Mouse (Mus musculus): Measurements from ENCODE around the gene Hk1. TPM values are rescaled to one million over a fixed set of nuclear protein-coding genes. Genes with fewer than 3 reads are reported as not detected.
A peak's percentile ranks its signal among the peaks of the same experiment; 100 is the strongest.

The Hk1 gene
- polyA plus RNA-seq, 1 experiment from 2014 or later, result 19.9 TPM

DNA sequence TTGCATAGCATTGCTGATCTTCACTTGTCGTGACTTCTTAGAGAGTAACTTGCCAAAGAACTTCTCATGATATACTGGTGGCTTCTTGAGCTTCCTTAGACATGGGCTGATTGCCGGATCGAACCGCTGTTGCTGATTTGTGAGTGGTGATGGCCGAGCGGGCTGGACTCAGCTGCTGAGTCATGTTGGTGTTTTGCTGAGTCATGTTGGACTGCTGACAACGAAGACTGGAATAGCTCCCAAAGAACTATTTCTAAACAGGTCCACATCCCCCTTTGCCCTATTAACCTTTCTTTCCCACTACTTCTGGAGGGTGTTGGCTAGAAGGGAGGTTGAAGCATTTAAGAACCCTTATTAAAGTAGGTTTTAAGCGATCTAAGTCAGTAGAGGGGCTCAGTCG, 135.6 kb downstream of the Hk1 start:
- H3K27me3 ChIP-seq (ENCODE audit: control insufficient read depth, insufficient read depth, low read length), result no peaks in the 10 kb centered on the region
- DNase-seq (ENCODE audit: low spot score), result no peak
- no peak for ATAC-seq (replicated peaks; ENCODE audit: insufficient number of reproducible peaks, low FRiP score, low TSS enrichment, low read depth)
- H3K27ac ChIP-seq (replicated peaks; ENCODE audit: low read depth, low read length), result no peak overlapping the region
- 91% methylated on average over 9 of the region's 9 CpGs for WGBS
- no peaks in the 10 kb centered on the region for H3K4me1 ChIP-seq (ENCODE audit: control insufficient read depth, insufficient read depth, low read length)
- no peak overlapping the region for H3K4me3 ChIP-seq (ENCODE audit: low read depth, low read length)
- H3K9ac ChIP-seq (replicated peaks; ENCODE audit: low read length), result no peak overlapping the region
- no peaks in the 10 kb centered on the region for H3K9me3 ChIP-seq (replicated peaks; ENCODE audit: control insufficient read depth, low read length)
- no peak overlapping the region for H3K4me2 ChIP-seq (ENCODE audit: low read depth, low read length)
- no peaks in the 10 kb centered on the region for H3K36me3 ChIP-seq (replicated peaks; ENCODE audit: control insufficient read depth, insufficient read depth, low read depth, low read length)

DNA sequence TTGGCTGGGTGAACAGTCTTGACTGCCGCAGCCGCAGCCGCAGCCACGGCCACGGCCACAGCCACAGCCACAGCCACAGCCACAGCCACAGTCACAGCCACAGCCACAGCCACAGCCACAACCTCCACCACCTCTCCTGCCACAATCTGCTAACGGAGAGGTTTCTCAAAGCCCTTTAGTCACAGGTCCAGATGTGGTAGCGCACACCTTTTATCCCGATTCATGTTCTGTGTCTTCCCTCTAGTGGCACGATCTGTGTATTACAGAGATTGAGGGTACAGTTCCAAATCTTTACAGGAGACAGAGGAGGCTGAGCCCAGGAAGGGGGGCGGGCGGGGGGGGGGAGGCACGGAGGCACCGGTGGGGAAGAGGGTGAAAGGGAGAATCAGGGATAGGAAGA, 136.8 kb downstream of the Hk1 start:
- peak; percentile 80 for DNase-seq (ENCODE audit: low spot score)
- H3K9ac ChIP-seq (replicated peaks; ENCODE audit: low read length), result no peak overlapping the region

DNA sequence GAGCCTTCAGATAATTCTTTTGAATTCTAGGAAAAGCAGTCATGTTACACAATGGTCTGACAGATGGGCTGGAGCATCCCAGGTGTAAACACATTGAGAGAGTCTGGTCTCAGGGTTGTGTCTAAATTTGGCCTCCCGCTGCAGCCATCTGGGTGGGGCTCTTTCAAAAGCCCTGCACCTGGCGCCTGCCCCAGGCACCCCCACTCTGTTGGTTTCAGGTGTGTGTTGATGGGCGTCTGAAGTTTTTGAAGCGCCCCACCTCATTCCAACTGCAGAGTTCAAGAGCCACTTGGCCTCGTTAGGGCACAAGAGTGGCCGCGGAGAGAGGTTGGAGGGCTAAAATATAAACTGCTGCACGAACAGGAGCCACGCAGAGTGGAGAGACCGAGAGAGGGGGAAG, 137.3 kb downstream of the Hk1 start:
- DNase-seq (ENCODE audit: low spot score) (no peak), ATAC-seq (replicated peaks; ENCODE audit: insufficient number of reproducible peaks, low FRiP score, low TSS enrichment, low read depth) (no peak)
- no peak overlapping the region for H3K4me2 ChIP-seq (ENCODE audit: low read depth, low read length)
- H3K9ac ChIP-seq (replicated peaks; ENCODE audit: low read length), result no peak overlapping the region
- 88% methylated on average over 10 of the region's 10 CpGs for WGBS
- H3K4me3 ChIP-seq (ENCODE audit: low read depth, low read length), result no peak overlapping the region
- H3K4me1 ChIP-seq (ENCODE audit: control insufficient read depth, insufficient read depth, low read length), result no peaks in the 10 kb centered on the region
- H3K9me3 ChIP-seq (replicated peaks; ENCODE audit: control insufficient read depth, low read length), result no peaks in the 10 kb centered on the region
- H3K36me3 ChIP-seq (replicated peaks; ENCODE audit: control insufficient read depth, insufficient read depth, low read depth, low read length), result no peaks in the 10 kb centered on the region
- no peak overlapping the region for H3K27ac ChIP-seq (replicated peaks; ENCODE audit: low read depth, low read length)
- H3K27me3 ChIP-seq (ENCODE audit: control insufficient read depth, insufficient read depth, low read length), result no peaks in the 10 kb centered on the region

More for the DNA sequence above, 136.8 kb downstream of the Hk1 start:
- Histone ChIP-seq H3K4me2 (ENCODE audit: low read depth, low read length) (no peak overlapping the region), H3K36me3 (replicated peaks; ENCODE audit: control insufficient read depth, insufficient read depth, low read depth, low read length) (no peaks in the 10 kb centered on the region), H3K27ac (replicated peaks; ENCODE audit: low read depth, low read length) (no peak overlapping the region), H3K27me3 (ENCODE audit: control insufficient read depth, insufficient read depth, low read length) (no peaks in the 10 kb centered on the region), H3K4me3 (ENCODE audit: low read depth, low read length) (no peak overlapping the region), H3K9me3 (replicated peaks; ENCODE audit: control insufficient read depth, low read length) (no peaks in the 10 kb centered on the region), H3K4me1 (ENCODE audit: control insufficient read depth, insufficient read depth, low read length) (no peaks in the 10 kb centered on the region)
- ATAC-seq (replicated peaks; ENCODE audit: insufficient number of reproducible peaks, low FRiP score, low TSS enrichment, low read depth), result no peak
- WGBS, result 53% methylated on average over 13 of the region's 13 CpGs

DNA sequence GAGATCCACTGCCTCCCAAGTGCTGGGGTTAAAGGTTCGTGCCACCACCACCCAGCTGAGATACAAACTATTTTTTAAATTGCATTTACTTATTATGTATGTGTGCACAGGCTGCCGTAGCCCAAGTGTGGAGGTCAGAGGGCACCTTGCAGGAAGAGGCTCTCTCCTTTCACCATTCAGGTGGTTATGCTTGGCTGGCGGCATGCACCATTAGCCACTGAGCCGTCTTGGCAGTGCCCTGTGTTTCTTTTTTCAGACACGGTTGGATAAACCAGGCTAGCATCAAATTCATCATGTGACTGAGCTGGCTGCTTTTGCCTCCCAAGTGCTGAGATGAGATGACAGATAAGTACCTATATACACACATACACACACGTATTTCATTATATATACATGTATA, 140.4 kb downstream of the Hk1 start:
- WGBS, result 36% methylated on average over 6 of the region's 6 CpGs
- Histone ChIP-seq H3K36me3 (replicated peaks; ENCODE audit: control insufficient read depth, insufficient read depth, low read depth, low read length) (no peaks in the 10 kb centered on the region), H3K9ac (replicated peaks; ENCODE audit: low read length) (no peak overlapping the region), H3K27me3 (ENCODE audit: control insufficient read depth, insufficient read depth, low read length) (no peaks in the 10 kb centered on the region), H3K4me1 (ENCODE audit: control insufficient read depth, insufficient read depth, low read length) (no peaks in the 10 kb centered on the region), H3K4me3 (ENCODE audit: low read depth, low read length) (no peak overlapping the region), H3K4me2 (ENCODE audit: low read depth, low read length) (no peak overlapping the region), H3K27ac (replicated peaks; ENCODE audit: low read depth, low read length) (no peak overlapping the region), H3K9me3 (replicated peaks; ENCODE audit: control insufficient read depth, low read length) (no peaks in the 10 kb centered on the region)
- peak; percentile 14 for DNase-seq (ENCODE audit: low spot score)
- ATAC-seq (replicated peaks; ENCODE audit: insufficient number of reproducible peaks, low FRiP score, low TSS enrichment, low read depth), result no peak

DNA sequence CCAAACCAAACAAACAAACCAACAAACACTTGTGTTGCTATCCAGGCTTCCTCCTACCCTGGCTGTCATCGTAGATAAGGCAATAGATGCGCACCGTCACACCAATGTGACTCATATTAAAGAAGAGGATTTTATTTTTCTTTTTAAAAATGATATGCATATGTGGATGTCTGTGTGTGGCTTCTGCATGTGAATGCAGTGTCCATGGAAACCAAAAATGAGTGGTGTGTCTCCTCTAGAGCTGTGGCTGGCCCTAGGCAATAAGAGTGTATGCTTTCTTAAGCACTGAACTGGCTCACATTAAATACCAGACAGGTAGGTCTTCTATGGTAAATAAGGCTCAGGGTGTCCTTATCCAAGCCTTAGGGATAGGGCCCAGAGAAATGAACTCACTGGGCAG, 141.0 kb downstream of the Hk1 start:
- no peak overlapping the region for H3K4me2 ChIP-seq (ENCODE audit: low read depth, low read length)
- H3K9me3 ChIP-seq (replicated peaks; ENCODE audit: control insufficient read depth, low read length), result no peaks in the 10 kb centered on the region
- 91% methylated on average over 3 of the region's 3 CpGs for WGBS
- ATAC-seq (replicated peaks; ENCODE audit: insufficient number of reproducible peaks, low FRiP score, low TSS enrichment, low read depth) (no peak), DNase-seq (ENCODE audit: low spot score) (no peak)
- H3K9ac ChIP-seq (replicated peaks; ENCODE audit: low read length), result no peak overlapping the region
- no peaks in the 10 kb centered on the region for H3K4me1 ChIP-seq (ENCODE audit: control insufficient read depth, insufficient read depth, low read length)
- no peaks in the 10 kb centered on the region for H3K36me3 ChIP-seq (replicated peaks; ENCODE audit: control insufficient read depth, insufficient read depth, low read depth, low read length)
- H3K27me3 ChIP-seq (ENCODE audit: control insufficient read depth, insufficient read depth, low read length), result no peaks in the 10 kb centered on the region
- H3K4me3 ChIP-seq (ENCODE audit: low read depth, low read length), result no peak overlapping the region
- no peak overlapping the region for H3K27ac ChIP-seq (replicated peaks; ENCODE audit: low read depth, low read length)

DNA sequence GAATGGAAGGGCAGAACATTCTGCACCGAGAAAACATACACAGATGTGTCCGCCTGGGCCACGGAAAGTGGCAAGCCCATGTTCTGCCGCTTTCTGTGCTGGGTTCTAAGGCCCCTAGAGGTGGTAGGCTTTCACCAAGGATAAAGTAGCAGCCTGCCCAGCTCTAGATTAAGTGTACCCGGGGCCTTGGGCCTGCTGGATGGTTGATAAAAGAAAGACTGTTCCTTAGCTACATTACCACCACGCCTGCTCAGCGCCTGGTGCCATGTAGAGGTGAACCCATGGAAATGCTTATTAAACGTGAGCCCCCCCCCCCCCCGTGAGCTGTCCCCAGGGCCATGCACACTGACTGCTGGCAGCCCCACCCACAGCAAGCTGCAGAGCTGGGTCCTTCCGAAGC, 142.5 kb downstream of the Hk1 start:
- Histone ChIP-seq H3K9ac (replicated peaks; ENCODE audit: low read length) (no peak overlapping the region), H3K4me3 (ENCODE audit: low read depth, low read length) (no peak overlapping the region), H3K9me3 (replicated peaks; ENCODE audit: control insufficient read depth, low read length) (no peaks in the 10 kb centered on the region), H3K4me2 (ENCODE audit: low read depth, low read length) (no peak overlapping the region), H3K36me3 (replicated peaks; ENCODE audit: control insufficient read depth, insufficient read depth, low read depth, low read length) (no peaks in the 10 kb centered on the region), H3K27me3 (ENCODE audit: control insufficient read depth, insufficient read depth, low read length) (no peaks in the 10 kb centered on the region), H3K27ac (replicated peaks; ENCODE audit: low read depth, low read length) (no peak overlapping the region), H3K4me1 (ENCODE audit: control insufficient read depth, insufficient read depth, low read length) (no peaks in the 10 kb centered on the region)
- DNase-seq (ENCODE audit: low spot score) (no peak), ATAC-seq (replicated peaks; ENCODE audit: insufficient number of reproducible peaks, low FRiP score, low TSS enrichment, low read depth) (no peak)
- WGBS, result 89% methylated on average over 10 of the region's 10 CpGs

DNA sequence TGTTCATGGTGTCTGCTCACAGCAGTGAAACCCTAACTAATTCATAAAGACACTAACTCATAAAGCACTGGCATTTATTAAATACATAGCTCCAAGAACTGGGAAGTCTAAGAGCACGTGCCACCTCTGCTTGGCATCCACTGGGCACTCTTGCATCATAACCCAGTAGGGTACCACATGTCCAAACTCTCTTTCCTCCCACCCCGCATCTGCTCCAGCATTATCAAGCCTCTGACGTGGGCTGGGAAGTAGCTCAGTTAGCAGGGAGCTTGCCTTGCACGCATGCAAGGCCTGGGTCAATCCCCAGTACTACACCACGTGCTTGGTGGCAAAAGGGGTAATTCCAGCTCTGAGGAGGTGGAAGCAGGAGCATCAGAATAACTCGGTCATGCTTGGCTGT, 143.5 kb downstream of the Hk1 start:
- WGBS, result 83% methylated on average over 6 of the region's 6 CpGs
- H3K36me3 ChIP-seq (replicated peaks; ENCODE audit: control insufficient read depth, insufficient read depth, low read depth, low read length), result no peaks in the 10 kb centered on the region

DNA sequence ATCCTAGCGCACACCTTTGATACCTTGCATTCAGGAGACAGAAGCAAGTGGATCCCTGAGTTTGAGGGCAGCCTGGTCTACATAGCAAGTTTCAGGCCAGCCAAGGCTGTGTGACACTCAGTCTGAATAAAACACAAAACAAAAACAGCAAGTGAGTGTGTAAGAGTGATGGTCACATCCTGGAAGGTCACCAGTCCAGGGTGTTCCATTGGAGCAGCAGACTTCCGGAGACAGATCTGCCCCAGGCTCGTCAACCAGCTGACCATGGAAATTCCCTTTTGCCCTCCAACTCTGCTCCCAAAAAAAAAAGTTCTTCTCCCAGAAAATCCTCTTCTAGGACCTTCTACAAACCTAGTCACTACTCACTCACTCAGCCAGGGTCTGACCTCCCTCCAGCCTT, 147.9 kb downstream of the Hk1 start:
- Histone ChIP-seq H3K9me3 (replicated peaks; ENCODE audit: control insufficient read depth, low read length) (no peaks in the 10 kb centered on the region), H3K4me2 (ENCODE audit: low read depth, low read length) (no peak overlapping the region), H3K4me3 (ENCODE audit: low read depth, low read length) (no peak overlapping the region), H3K27me3 (ENCODE audit: control insufficient read depth, insufficient read depth, low read length) (no peaks in the 10 kb centered on the region; the same call in 1 of the 2 replicates), H3K27ac (replicated peaks; ENCODE audit: low read depth, low read length) (no peak overlapping the region), H3K36me3 (replicated peaks; ENCODE audit: control insufficient read depth, insufficient read depth, low read depth, low read length) (no peaks in the 10 kb centered on the region), H3K9ac (replicated peaks; ENCODE audit: low read length) (no peak overlapping the region), H3K4me1 (ENCODE audit: control insufficient read depth, insufficient read depth, low read length) (no peaks in the 10 kb centered on the region)
- no peak for ATAC-seq (replicated peaks; ENCODE audit: insufficient number of reproducible peaks, low FRiP score, low TSS enrichment, low read depth)
- WGBS, result 50% methylated on average over 3 of the region's 3 CpGs
- DNase-seq (ENCODE audit: low spot score), result no peak

More for the DNA sequence above, 143.5 kb downstream of the Hk1 start:
- Histone ChIP-seq H3K27me3 (ENCODE audit: control insufficient read depth, insufficient read depth, low read length) (no peaks in the 10 kb centered on the region), H3K9ac (replicated peaks; ENCODE audit: low read length) (no peak overlapping the region), H3K4me2 (ENCODE audit: low read depth, low read length) (no peak overlapping the region), H3K4me1 (ENCODE audit: control insufficient read depth, insufficient read depth, low read length) (no peaks in the 10 kb centered on the region), H3K27ac (replicated peaks; ENCODE audit: low read depth, low read length) (no peak overlapping the region), H3K4me3 (ENCODE audit: low read depth, low read length) (no peak overlapping the region), H3K9me3 (replicated peaks; ENCODE audit: control insufficient read depth, low read length) (no peaks in the 10 kb centered on the region)
- ATAC-seq (replicated peaks; ENCODE audit: insufficient number of reproducible peaks, low FRiP score, low TSS enrichment, low read depth) (no peak), DNase-seq (ENCODE audit: low spot score) (no peak)
